Mouse (Mus musculus): ENCODE measurements around the gene Lmcd1.

- TF ChIP-seq CTCF (conservative IDR thresholded peaks at IDR 0.05; ENCODE audit: low read length) = no peak
- no peak for TF ChIP-seq NANOG (IDR thresholded peaks at IDR 0.05; ENCODE audit: borderline replicate concordance, low read length)
Measured at GRCm38 (mm10) chr6:112246636-112247035, 26.9 kb upstream of the Lmcd1 start.

All from E14TG2a.4 (cell line).